Mouse (Mus musculus) stomach, postnatal 0 days (tissue): ENCODE measurements around the gene Tnrc6b. TPM values are rescaled to one million over a fixed set of nuclear protein-coding genes. Genes with fewer than 3 reads are reported as not detected.

Source experiments
- ATAC-seq: fragments of 200-750 bp; cut with Nextera tagmentation; 2 replicates; pipeline ENCODE4 v1.8.0; 2017; ENCODE audit not compliant: low FRiP score, low TSS enrichment
- DNase-seq: peaks from one replicate; pipeline ENCODE4 v3.0.0-alpha.2; 2016; ENCODE audit warnings: low spot score
- H3K27ac ChIP-seq: fragments of 300-500 bp; sonication (generic); replicated peaks from 2 replicates; pipeline ENCODE4 v1.5.1; 2014; ENCODE audit warnings: mild to moderate bottlenecking, control low read depth
- H3K27me3 ChIP-seq: fragments of 300-500 bp; sonication (generic); 2 replicates; pipeline ENCODE4 v1.6.1; 2014; ENCODE audit warnings: low read length; ENCODE audit not compliant: control insufficient read depth, insufficient read depth
- H3K36me3 ChIP-seq: fragments of 300-500 bp; sonication (generic); 2 replicates; pipeline ENCODE4 v1.6.1; 2014; ENCODE audit warnings: low read length, mixed read lengths; ENCODE audit not compliant: control insufficient read depth, insufficient read depth
- H3K4me1 ChIP-seq: fragments of 300-500 bp; sonication (generic); replicated peaks from 2 replicates; pipeline ENCODE4 v1.6.1; 2014; ENCODE audit warnings: antibody characterized with exemption; ENCODE audit not compliant: control insufficient read depth, insufficient read depth
- H3K4me2 ChIP-seq: fragments of 300-500 bp; sonication (generic); replicated peaks from 2 replicates; pipeline ENCODE4 v1.6.1; 2014; ENCODE audit warnings: low read depth, mild to moderate bottlenecking, control low read depth, moderate library complexity
- H3K4me3 ChIP-seq: fragments of 300-500 bp; sonication (generic); 2 replicates; pipeline ENCODE4 v1.5.1; 2014; ENCODE audit warnings: low read depth, low read length, control low read depth
- H3K9ac ChIP-seq: fragments of 300-500 bp; sonication (generic); 2 replicates; pipeline ENCODE4 v1.6.1; 2014; ENCODE audit warnings: mild to moderate bottlenecking, low read length, control low read depth, mixed read lengths
- H3K9me3 ChIP-seq: fragments of 300-500 bp; sonication (generic); 2 replicates; pipeline ENCODE4 v1.6.1; 2016; ENCODE audit warnings: low read length; ENCODE audit not compliant: control insufficient read depth
- CTCF ChIP-seq: IDR thresholded peaks from 2 replicates; pipeline ENCODE4 v1.5.1; 2016; ENCODE audit warnings: antibody characterized with exemption, low read depth, mild to moderate bottlenecking, moderate library complexity
- EP300 ChIP-seq: optimal IDR thresholded peaks from 2 replicates; pipeline ENCODE3; 2016; ENCODE audit warnings: antibody characterized with exemption
- WGBS: fragments of 180-500 bp; shearing (Covaris S2); extraction: QIAGEN DNeasy Blood & Tissue Kit; methylation state at CpG from one replicate; pipeline ENCODE4 v1.1.7; 2014; 5-methylcytosine and 5-hydroxymethylcytosine counted together
- polyA plus RNA-seq: library from polyadenylated mRNA; unstranded; fragments of >200 nt; fragmentation: Nextera tagmentation; extraction: Ambion mirVana; gene quantifications from 2 replicates; pipeline ENCODE4 v1.2.1, GENCODE M21; 2015

The Tnrc6b gene
- polyA plus RNA-seq, 1 experiment from 2014 or later, result 8.5 TPM

DNA sequence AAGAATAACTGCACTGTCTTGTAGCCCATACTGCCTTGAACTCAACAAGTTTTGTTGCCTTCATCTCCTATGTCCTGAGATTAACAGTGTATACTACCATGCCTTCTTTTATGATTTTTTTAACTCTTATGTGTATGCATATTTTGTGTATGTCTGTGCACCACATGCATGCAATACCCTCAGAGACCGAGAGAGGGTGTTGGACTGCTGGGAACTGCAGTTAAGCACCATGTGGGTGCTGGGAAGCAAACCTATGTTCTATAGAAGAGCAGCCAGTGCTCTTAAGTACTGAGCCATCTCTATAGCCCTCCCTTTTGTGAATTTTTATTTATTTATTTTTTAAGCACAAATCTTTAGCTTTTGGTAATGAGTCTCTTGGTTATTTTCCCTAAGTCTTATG lies 202.7 kb downstream of the Tnrc6b start:
- no peaks in the 10 kb centered on the region for H3K9me3 ChIP-seq
- H3K4me3 ChIP-seq, result no peak overlapping the region
- ATAC-seq (no peak), DNase-seq (no peak)
- H3K4me2 ChIP-seq, result no peak overlapping the region
- WGBS, result 88% methylated on average over 1 of the region's 1 CpGs
- no peaks in the 10 kb centered on the region for H3K27me3 ChIP-seq
- no peak overlapping the region for H3K27ac ChIP-seq
- TF ChIP-seq CTCF (no peak), EP300 (no peak)
- H3K4me1 ChIP-seq, result no peaks in the 10 kb centered on the region
- H3K36me3 ChIP-seq, result peaks cover 14% of the 10 kb centered on the region
- no peak overlapping the region for H3K9ac ChIP-seq

DNA sequence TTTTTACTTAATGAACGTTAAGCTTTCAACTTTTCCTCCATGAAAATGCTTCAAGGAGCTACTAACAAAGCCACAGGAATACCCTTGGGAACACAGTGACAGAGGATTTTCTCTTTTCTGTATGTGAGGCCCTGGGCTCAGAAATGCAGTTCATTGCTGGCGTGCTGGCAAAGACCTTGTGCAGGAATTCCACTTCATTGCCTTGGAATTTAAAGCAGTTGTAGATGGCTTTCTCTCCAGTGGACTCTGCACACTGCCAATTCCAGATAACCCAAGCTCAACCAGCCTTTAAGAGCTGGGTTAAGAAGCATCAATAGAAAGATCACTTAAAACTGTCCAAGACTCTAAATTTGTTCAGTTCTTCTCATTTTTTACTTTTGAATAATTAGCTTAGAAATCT lies 204.7 kb downstream of the Tnrc6b start:
- TF ChIP-seq EP300 (no peak), CTCF (no peak)
- Histone ChIP-seq H3K9me3 (no peaks in the 10 kb centered on the region), H3K4me2 (no peak overlapping the region), H3K4me1 (no peaks in the 10 kb centered on the region), H3K27me3 (no peaks in the 10 kb centered on the region), H3K4me3 (no peak overlapping the region), H3K36me3 (peaks cover 24% of the 10 kb centered on the region), H3K9ac (no peak overlapping the region), H3K27ac (no peak overlapping the region)
- ATAC-seq (no peak), DNase-seq (no peak)
- WGBS, result 68% methylated on average over 2 of the region's 2 CpGs

DNA sequence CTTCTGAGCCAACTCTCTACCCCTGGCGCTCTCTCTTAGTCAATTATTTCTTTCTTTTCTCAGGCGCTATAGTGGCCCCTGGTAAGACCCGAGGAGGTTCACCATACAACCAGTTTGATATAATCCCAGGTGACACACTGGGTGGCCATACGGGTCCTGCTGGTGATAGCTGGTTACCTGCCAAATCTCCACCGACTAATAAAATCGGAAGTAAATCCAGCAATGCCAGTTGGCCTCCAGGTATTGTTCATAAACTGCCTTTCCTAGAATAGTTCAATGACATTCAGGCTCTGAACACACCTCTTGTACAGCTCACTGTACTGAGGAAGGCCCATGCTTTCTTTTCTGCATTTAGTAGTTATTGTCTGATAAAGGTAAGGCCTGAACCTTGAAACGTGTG lies 205.5 kb downstream of the Tnrc6b start:
- no peak for TF ChIP-seq EP300
- no peak for TF ChIP-seq CTCF
- DNase-seq (no peak), ATAC-seq (no peak)
- Histone ChIP-seq H3K4me2 (no peak overlapping the region), H3K4me1 (no peaks in the 10 kb centered on the region), H3K36me3 (peaks cover 23% of the 10 kb centered on the region), H3K27me3 (no peaks in the 10 kb centered on the region), H3K9me3 (no peaks in the 10 kb centered on the region), H3K27ac (no peak overlapping the region), H3K9ac (no peak overlapping the region), H3K4me3 (no peak overlapping the region)
- WGBS, result 82% methylated on average over 7 of the region's 7 CpGs

DNA sequence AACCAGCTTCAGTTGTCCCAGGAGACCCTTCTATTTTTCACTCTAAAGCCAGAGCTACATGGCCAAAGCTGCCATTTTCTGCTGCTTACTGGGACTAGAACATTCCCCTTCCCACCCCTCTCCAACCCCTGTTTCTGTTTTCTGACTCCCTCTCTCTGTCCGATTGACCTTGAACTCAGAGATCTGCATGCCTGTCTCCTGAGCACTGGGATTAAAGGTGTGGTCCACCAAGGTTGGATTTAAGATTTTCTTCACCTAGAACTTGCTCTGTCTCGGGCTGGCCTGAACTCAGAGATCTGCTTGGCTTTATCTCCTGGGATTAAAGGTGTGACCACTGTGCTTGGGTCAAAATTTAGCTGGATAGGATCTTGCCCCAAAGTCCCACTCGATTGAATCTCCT lies 209.2 kb downstream of the Tnrc6b start:
- no peak for DNase-seq
- TF ChIP-seq CTCF, result no peak
- no peak for TF ChIP-seq EP300
- Histone ChIP-seq H3K4me2 (no peak overlapping the region), H3K27me3 (no peaks in the 10 kb centered on the region), H3K27ac (no peak overlapping the region), H3K36me3 (peaks cover 27% of the 10 kb centered on the region; the same call in 1 of the 2 replicates), H3K4me3 (no peak overlapping the region), H3K9me3 (no peaks in the 10 kb centered on the region), H3K4me1 (no peaks in the 10 kb centered on the region), H3K9ac (no peak overlapping the region)
- WGBS, result 96% methylated on average over 3 of the region's 3 CpGs
- ATAC-seq, result no peak

DNA sequence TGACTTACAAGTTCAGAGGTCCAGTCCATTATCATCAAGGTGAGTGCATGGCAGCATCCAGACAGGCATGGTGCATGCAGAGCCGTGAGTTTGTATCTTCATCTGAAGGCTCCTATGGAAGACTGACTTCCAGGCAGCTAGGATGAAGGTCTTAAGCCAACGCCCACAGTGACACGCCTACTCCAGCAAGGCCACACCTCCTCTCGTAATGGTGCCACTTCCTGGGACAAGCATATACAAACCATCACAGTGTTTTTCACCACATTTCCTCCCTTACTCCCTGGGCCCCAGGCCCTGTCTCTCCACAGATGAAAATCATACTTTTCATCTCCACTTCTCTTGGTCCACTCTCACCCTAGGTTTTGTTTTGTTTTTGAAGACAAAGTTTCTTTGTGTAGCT lies 210.7 kb downstream of the Tnrc6b start:
- H3K36me3 ChIP-seq, result peaks cover 27% of the 10 kb centered on the region; the same call in 1 of the 2 replicates
- ATAC-seq (0 out of 2 replicates have a peak, but pooled peaks have one; percentile 24), DNase-seq (no peak)

DNA sequence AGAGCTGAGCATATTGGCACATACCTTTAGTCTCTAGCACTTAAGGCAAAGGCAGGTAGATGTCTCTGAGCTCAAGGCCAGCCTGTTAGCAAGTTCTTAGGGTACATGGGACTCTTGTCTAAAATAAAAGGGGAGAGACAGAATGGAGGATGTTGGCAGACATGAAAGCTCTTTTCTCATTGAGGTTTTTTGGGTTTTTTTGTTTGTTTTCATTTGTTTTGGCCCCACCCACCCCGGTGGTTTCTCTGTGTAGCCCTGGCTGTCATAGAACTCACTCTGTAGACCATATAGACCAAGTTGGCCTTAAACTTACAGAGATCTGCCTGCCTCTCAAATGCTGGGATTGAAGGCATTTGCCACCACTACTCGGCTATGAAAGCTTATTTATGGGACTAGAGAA lies 213.1 kb downstream of the Tnrc6b start:
- 88% methylated on average over 2 of the region's 2 CpGs for WGBS
- peaks cover 29% of the 10 kb centered on the region for H3K36me3 ChIP-seq

More for the DNA sequence above, 210.7 kb downstream of the Tnrc6b start:
- 71% methylated on average over 4 of the region's 4 CpGs for WGBS
- Histone ChIP-seq H3K4me2 (no peak overlapping the region), H3K27ac (no peak overlapping the region), H3K9me3 (no peaks in the 10 kb centered on the region), H3K9ac (no peak overlapping the region), H3K27me3 (no peaks in the 10 kb centered on the region), H3K4me3 (no peak overlapping the region), H3K4me1 (no peaks in the 10 kb centered on the region)
- TF ChIP-seq CTCF, result no peak

More for the DNA sequence above, 213.1 kb downstream of the Tnrc6b start:
- no peak for ATAC-seq
- no peak overlapping the region for H3K27ac ChIP-seq
- no peak overlapping the region for H3K9ac ChIP-seq
- H3K4me1 ChIP-seq, result no peaks in the 10 kb centered on the region
- no peak for TF ChIP-seq CTCF
- no peak for TF ChIP-seq EP300
- no peak overlapping the region for H3K4me2 ChIP-seq
- no peaks in the 10 kb centered on the region for H3K27me3 ChIP-seq
- H3K9me3 ChIP-seq, result no peaks in the 10 kb centered on the region
- no peak overlapping the region for H3K4me3 ChIP-seq
- DNase-seq, result no peak
